Mouse (Mus musculus) cerebellum, adult (tissue): ENCODE measurements around the gene Gucy2c.

ENCODE experiments used
- ATAC-seq: cut with Nextera tagmentation; 2 replicates; pipeline ENCODE4 v1.9.2; 2017; ENCODE audit warnings: mild to moderate bottlenecking, moderate library complexity, mixed read lengths; ENCODE audit not compliant: insufficient number of reproducible peaks, low FRiP score, low TSS enrichment

The Gucy2c gene

GRCm38 (mm10) chr6:136672467-136672866 is 109.1 kb downstream of the Gucy2c start:
- no peak for ATAC-seq

- ATAC-seq, result no peak
Measured at GRCm38 (mm10) chr6:136669274-136669673, 112.3 kb downstream of the Gucy2c start.

GRCm38 (mm10) chr6:136668266-136668986 is 113.1 kb downstream of the Gucy2c start:
- no peak for ATAC-seq

GRCm38 (mm10) chr6:136662063-136662462 is 119.5 kb downstream of the Gucy2c start:
- ATAC-seq, result no peak

- ATAC-seq, result no peak
Measured at GRCm38 (mm10) chr6:136661706-136662016, 119.9 kb downstream of the Gucy2c start, which contains the start of gene Plbd1. Gene Plbd1 (minus strand): TSS chr6:136661928.

GRCm38 (mm10) chr6:136660831-136661705 is 120.5 kb downstream of the Gucy2c start:
- ATAC-seq, result no peak

GRCm38 (mm10) chr6:136659226-136659625 is 122.3 kb downstream of the Gucy2c start:
- no peak for ATAC-seq

GRCm38 (mm10) chr6:136658303-136658702 is 123.3 kb downstream of the Gucy2c start:
- ATAC-seq, result no peak

- no peak for ATAC-seq
Measured at GRCm38 (mm10) chr6:136655786-136656185, 125.8 kb downstream of the Gucy2c start.

- no peak for ATAC-seq
Measured at GRCm38 (mm10) chr6:136654470-136654869, 127.1 kb downstream of the Gucy2c start.

GRCm38 (mm10) chr6:136653331-136653730 is 128.2 kb downstream of the Gucy2c start:
- no peak for ATAC-seq

- no peak for ATAC-seq
Measured at GRCm38 (mm10) chr6:136650664-136651063, 130.9 kb downstream of the Gucy2c start.

- no peak for ATAC-seq
Measured at GRCm38 (mm10) chr6:136647455-136647861, 134.1 kb downstream of the Gucy2c start.
